Mouse (Mus musculus) small intestine, adult 2 months (tissue): ENCODE data around the gene Runx1.

Experiments
- CTCF ChIP-seq: fragments of 200-500 bp; IDR thresholded peaks from 2 replicates; pipeline ENCODE4 v1.5.1; 2012; ENCODE audit warnings: low read depth, mild to moderate bottlenecking, control low read depth, inconsistent platforms, low read length, moderate library complexity, mixed read lengths; ENCODE audit not compliant: insufficient replicate concordance, insufficient read length; ENCODE audit errors: extremely low read depth
- POLR2A ChIP-seq: fragments of 200-500 bp; IDR thresholded peaks from 2 replicates; pipeline ENCODE4 v1.6.1; 2012; ENCODE audit warnings: low read depth, mild to moderate bottlenecking, control low read depth, inconsistent platforms, low read length, moderate library complexity

- TF ChIP-seq CTCF (no peak), POLR2A (no peak)
Measured at GRCm38 (mm10) chr16:92803076-92803580, 22.8 kb downstream of the Runx1 start.
